Mouse (Mus musculus) megakaryocyte-erythroid progenitor cell, adult 5-6 weeks (primary cell): ENCODE results near the gene Arl14ep. TPM values are rescaled to one million over a fixed set of nuclear protein-coding genes. Genes with fewer than 3 reads are reported as not detected.

Source experiments
- ATAC-seq: replicated peaks from 2 replicates; pipeline ENCODE4 v1.8.0; 2016; ENCODE audit warnings: mild to moderate bottlenecking, inconsistent platforms; ENCODE audit not compliant: severe bottlenecking, poor library complexity, low FRiP score, low TSS enrichment
- total RNA-seq, 2 experiments: library from RNA; stranded (forward) in 1 of 2; stranded (reverse) in 1 of 2; fragments of 200-1000, 215-1000 nt in 1 of 2; fragments of >200 nt in 1 of 2; fragmentation: Nextera tagmentation in 1 of 2; gene quantifications; 2 replicates each; pipeline ENCODE4 v1.2.3; 2014 to 2017

Gene Arl14ep
- total RNA-seq, 2 experiments from 2014 or later = 15.4 to 24.9 TPM

- ATAC-seq = no peak
Measured at GRCm38 (mm10) chr2:106958916-106959315, 15.3 kb downstream of the Arl14ep start.

GRCm38 (mm10) chr2:106956146-106956545 lies 18.1 kb downstream of the Arl14ep start:
- no peak for ATAC-seq

- ATAC-seq = peak; percentile 46; the same call in 1 of the 2 replicates
Measured at GRCm38 (mm10) chr2:106955621-106956020, 18.6 kb downstream of the Arl14ep start.

- no peak for ATAC-seq
Measured at GRCm38 (mm10) chr2:106954975-106955374, 19.2 kb downstream of the Arl14ep start.

GRCm38 (mm10) chr2:106942451-106942850 lies 31.8 kb downstream of the Arl14ep start:
- no peak for ATAC-seq

GRCm38 (mm10) chr2:106935681-106936080 lies 38.5 kb downstream of the Arl14ep start:
- no peak for ATAC-seq

- no peak for ATAC-seq
Measured at GRCm38 (mm10) chr2:106929906-106930305, 44.3 kb downstream of the Arl14ep start.

Other genes with a start within 250 kb of the Arl14ep start
- gene Fshb, start 85.2 kb upstream of the Arl14ep start, total RNA-seq (2014; fragmentation: Nextera tagmentation) = not detected in 2 replicates
- not detected in 2 replicates for gene Fshb, start 85.2 kb upstream of the Arl14ep start, total RNA-seq (2017)